Comparison of ENCODE assay signal across 8 mouse cellular contexts in genomic region chr8:85500955-85501685, GRCm38 (mm10). TPM values are rescaled to one million over a fixed set of nuclear protein-coding genes. Genes with fewer than 3 reads are reported as not detected.
DNase-seq lines count a peak whose midpoint lies in the region; ATAC-seq and TF ChIP-seq lines count a peak whose summit lies in the region.

No protein-coding gene starts in this region.

- 72% methylated on average over 11 of the region's 11 CpGs for WGBS in neural tube, embryonic 11.5 days
- WGBS in heart, postnatal 0 days: 60% methylated on average over 11 of the region's 11 CpGs
- WGBS in neural tube, embryonic 13.5 days: 47% methylated on average over 11 of the region's 11 CpGs
- 95% methylated on average over 11 of the region's 11 CpGs for WGBS in thymus, adult 2 months

- no peak overlapping the region for H3K9ac ChIP-seq in neural tube, embryonic 11.5 days (ENCODE audit: low read length)
- no peak overlapping the region for H3K9ac ChIP-seq in heart, postnatal 0 days (replicated peaks; ENCODE audit: low read depth, low read length)
- H3K9ac ChIP-seq in neural tube, embryonic 13.5 days: no peak overlapping the region

- H3K9me3 ChIP-seq in neural tube, embryonic 11.5 days (ENCODE audit: control insufficient read depth, low read length): no peaks in the 10 kb centered on the region
- H3K9me3 ChIP-seq in heart, postnatal 0 days (replicated peaks; ENCODE audit: control insufficient read depth, low read length): no peaks in the 10 kb centered on the region
- no peaks in the 10 kb centered on the region for H3K9me3 ChIP-seq in neural tube, embryonic 13.5 days

- H3K36me3 ChIP-seq in neural tube, embryonic 11.5 days (ENCODE audit: control insufficient read depth, insufficient read depth, low read length): no peaks in the 10 kb centered on the region
- no peaks in the 10 kb centered on the region for H3K36me3 ChIP-seq in heart, postnatal 0 days (replicated peaks; ENCODE audit: control insufficient read depth, insufficient read depth, low read length)
- peaks cover 41% of the 10 kb centered on the region for H3K36me3 ChIP-seq in neural tube, embryonic 13.5 days
- H3K36me3 ChIP-seq in thymus, adult 2 months (ENCODE audit: control insufficient read depth, insufficient read depth, low read length): no peaks in the 10 kb centered on the region

- no peak overlapping the region for H3K4me2 ChIP-seq in neural tube, embryonic 11.5 days (ENCODE audit: low read depth)
- H3K4me2 ChIP-seq in heart, postnatal 0 days (ENCODE audit: low read depth, low read length): no peak overlapping the region
- H3K4me2 ChIP-seq in neural tube, embryonic 13.5 days: 0 out of 2 replicates have a peak overlapping the region, but pooled peaks have one; percentile 7

- H3K4me3 ChIP-seq in neural tube, embryonic 11.5 days (ENCODE audit: low read depth, low read length): no peak overlapping the region
- H3K4me3 ChIP-seq in heart, postnatal 0 days (ENCODE audit: low read depth, low read length): no peak overlapping the region
- no peak overlapping the region for H3K4me3 ChIP-seq in neural tube, embryonic 13.5 days
- H3K4me3 ChIP-seq in thymus, adult 2 months (ENCODE audit: control insufficient read depth, insufficient read depth, low read length): no peak overlapping the region

- no peak for TF ChIP-seq POLR2A in thymus, adult 2 months (IDR thresholded peaks at IDR 0.05; ENCODE audit: control insufficient read depth, extremely low read depth, insufficient read depth, low read length, poor library complexity)

- no peaks in the 10 kb centered on the region for H3K27me3 ChIP-seq in neural tube, embryonic 11.5 days (ENCODE audit: control insufficient read depth, insufficient read depth, low read length)
- no peaks in the 10 kb centered on the region for H3K27me3 ChIP-seq in heart, postnatal 0 days (ENCODE audit: control insufficient read depth, insufficient read depth, low read length)
- no peaks in the 10 kb centered on the region for H3K27me3 ChIP-seq in neural tube, embryonic 13.5 days
- H3K27me3 ChIP-seq in thymus, adult 2 months (ENCODE audit: control insufficient read depth, insufficient read depth, low read length): no peaks in the 10 kb centered on the region

- peak; percentile 66 for ATAC-seq in frontal cortex, adult (ENCODE audit: low TSS enrichment)
- ATAC-seq in neural tube, embryonic 11.5 days (ENCODE audit: insufficient read depth, low FRiP score, low TSS enrichment): peak; percentile 74
- ATAC-seq in heart, postnatal 0 days (ENCODE audit: insufficient read depth, low read depth): peak; percentile 75
- ATAC-seq in neural tube, embryonic 13.5 days (ENCODE audit: low read depth): peak; percentile 92

- H3K4me1 ChIP-seq in neural tube, embryonic 11.5 days (ENCODE audit: control insufficient read depth, insufficient read depth, low read length): no peaks in the 10 kb centered on the region; the same call in 1 of the 2 replicates
- H3K4me1 ChIP-seq in heart, postnatal 0 days (ENCODE audit: control insufficient read depth, insufficient read depth): peaks cover 6% of the 10 kb centered on the region
- peaks cover 41% of the 10 kb centered on the region for H3K4me1 ChIP-seq in neural tube, embryonic 13.5 days (replicated peaks)
- H3K4me1 ChIP-seq in thymus, adult 2 months (replicated peaks; ENCODE audit: control insufficient read depth, insufficient read depth, low read length): no peaks in the 10 kb centered on the region

- DNase-seq in frontal cortex, postnatal 14 days (ENCODE audit: low spot score in 2 of 2): no peak
- DNase-seq in neural tube, embryonic 11.5 days (ENCODE audit: low spot score): peak; percentile 28
- DNase-seq in neural tube, embryonic 10.5 days (ENCODE audit: extremely low spot score, low spot score): no peak
- peak; percentile 73 for DNase-seq in heart, postnatal 0 days (ENCODE audit: low spot score)
- no peak for DNase-seq in thymus, adult 2 months
- no peak for DNase-seq in adrenal gland, postnatal 14 days

- no peak for TF ChIP-seq EP300 in heart, postnatal 0 days (IDR thresholded peaks at IDR 0.05; ENCODE audit: low read depth)

- no peak for TF ChIP-seq CTCF in heart, postnatal 0 days (IDR thresholded peaks at IDR 0.05; ENCODE audit: low read depth)
- TF ChIP-seq CTCF in thymus, adult 2 months (IDR thresholded peaks at IDR 0.05; ENCODE audit: borderline replicate concordance, control insufficient read depth, extremely low read depth, insufficient read depth, low read length, poor library complexity): no peak

- H3K27ac ChIP-seq in neural tube, embryonic 11.5 days (ENCODE audit: low read depth, low read length): peak overlapping the region; percentile 4; the same call in 1 of the 2 replicates
- peak overlapping the region; percentile 25; the same call in 1 of the 2 replicates for H3K27ac ChIP-seq in heart, postnatal 0 days (ENCODE audit: low read depth)
- H3K27ac ChIP-seq in neural tube, embryonic 13.5 days (replicated peaks): peak overlapping the region; percentile 89
- H3K27ac ChIP-seq in thymus, adult 2 months (ENCODE audit: control insufficient read depth, insufficient read depth, low read length): no peak overlapping the region

RNA-seq across cellular contexts. Expression of gene Gpt2, which starts 8.7 kb away (rescaled TPM):
- 37.9 and 42.9 TPM in 2 replicates for polyA plus RNA-seq in neural tube, embryonic 11.5 days (2014; fragmentation: Nextera tagmentation; extraction: Ambion mirVana)
- total RNA-seq in heart, postnatal 0 days (2014; rRNA removed; ENCODE audit: low replicate concordance): 16.3 and 25.1 TPM in 2 replicates
- 5.9 and 6.7 TPM in 2 replicates for polyA plus RNA-seq in heart, postnatal 0 days (2015; fragmentation: Nextera tagmentation; extraction: Ambion mirVana)
- polyA plus RNA-seq in neural tube, embryonic 13.5 days (2015; fragmentation: Nextera tagmentation; extraction: Ambion mirVana): 53.1 and 56.9 TPM in 2 replicates
- polyA plus RNA-seq in thymus, adult 2 months (2012; rRNA removed): 6.0 and 8.2 TPM in 2 replicates
- total RNA-seq in adrenal gland, postnatal 14 days (2021): 91.9 and 135 TPM in 2 replicates

RNA-seq across cellular contexts. Expression of gene Dnaja2, which starts 54.0 kb away (rescaled TPM):
- 208 and 212 TPM in 2 replicates for polyA plus RNA-seq in neural tube, embryonic 11.5 days (2014; fragmentation: Nextera tagmentation; extraction: Ambion mirVana)
- total RNA-seq in heart, postnatal 0 days (2014; rRNA removed; ENCODE audit: low replicate concordance): 72.3 and 104 TPM in 2 replicates
- polyA plus RNA-seq in heart, postnatal 0 days (2015; fragmentation: Nextera tagmentation; extraction: Ambion mirVana): 150 and 161 TPM in 2 replicates
- 190 and 225 TPM in 2 replicates for polyA plus RNA-seq in neural tube, embryonic 13.5 days (2015; fragmentation: Nextera tagmentation; extraction: Ambion mirVana)
- 10.1 and 13.1 TPM in 2 replicates for polyA plus RNA-seq in thymus, adult 2 months (2012; rRNA removed)
- total RNA-seq in adrenal gland, postnatal 14 days (2021): 148 and 164 TPM in 2 replicates

Comparison
In these comparisons a context has a peak if more than half of its experiments do, and no peak if none do; other contexts are left out.
1. DNase-seq: peak in neural tube, embryonic 11.5 days (single experiment) and heart, postnatal 0 days (single experiment); none in frontal cortex, postnatal 14 days (0 of 2), neural tube, embryonic 10.5 days (single experiment), thymus, adult 2 months (single experiment) and adrenal gland, postnatal 14 days (single experiment).
2. RNA of gene Dnaja2, which starts 54.0 kb away (polyA plus RNA-seq): 208 to 212 TPM in neural tube, embryonic 11.5 days, 190 to 225 TPM in neural tube, embryonic 13.5 days and 150 to 161 TPM in heart, postnatal 0 days; 10.1 to 13.1 TPM in thymus, adult 2 months; every median in the first group is over 10 times any median in the second.
3. Peak in every context shown above with its lines, with median percentiles within 50 percentile points of each other: ATAC-seq.